Mouse (Mus musculus): Measurements from ENCODE around the gene Gm12185. TPM values are rescaled to one million over a fixed set of nuclear protein-coding genes. Genes with fewer than 3 reads are reported as not detected.

Gm12185 gene
- polyA plus RNA-seq, 1 experiment from 2014 or later, result not detected

Other genes with a start within 250 kb of the Gm12185 start
- gene Rack1, start 191.9 kb downstream of the Gm12185 start, polyA plus RNA-seq (2015; fragmentation: Nextera tagmentation; extraction: Ambion mirVana), result 343 and 349 TPM in 2 replicates
- 6.5 and 7.1 TPM in 2 replicates for gene Trim41, start 174.9 kb downstream of the Gm12185 start, polyA plus RNA-seq (2015; fragmentation: Nextera tagmentation; extraction: Ambion mirVana)
- gene Trim7, start 166.1 kb downstream of the Gm12185 start, polyA plus RNA-seq (2015; fragmentation: Nextera tagmentation; extraction: Ambion mirVana), result 1.7 and 2.7 TPM in 2 replicates
- gene Gm12184, start 165.6 kb downstream of the Gm12185 start, polyA plus RNA-seq (2015; fragmentation: Nextera tagmentation; extraction: Ambion mirVana), result 1.1 and 2.3 TPM in 2 replicates
- gene Irgm1, start 120.5 kb downstream of the Gm12185 start, polyA plus RNA-seq (2015; fragmentation: Nextera tagmentation; extraction: Ambion mirVana), result 3.6 and 5.4 TPM in 2 replicates
- gene Gm5431, start 90.0 kb downstream of the Gm12185 start, polyA plus RNA-seq (2015; fragmentation: Nextera tagmentation; extraction: Ambion mirVana), result 0.16 and 0.18 TPM in 2 replicates
- gene Psme2b, start 46.0 kb downstream of the Gm12185 start, polyA plus RNA-seq (2015; fragmentation: Nextera tagmentation; extraction: Ambion mirVana), result 1.4 and 6.2 TPM in 2 replicates
- not detected in 2 replicates for gene Olfr56, start 13.3 kb downstream of the Gm12185 start, polyA plus RNA-seq (2015; fragmentation: Nextera tagmentation; extraction: Ambion mirVana)
- gene 9930111J21Rik1, start 12.8 kb downstream of the Gm12185 start, polyA plus RNA-seq (2015; fragmentation: Nextera tagmentation; extraction: Ambion mirVana), result 0.24 and 0.46 TPM in 2 replicates
- gene Tgtp1, start 1.9 kb upstream of the Gm12185 start, polyA plus RNA-seq (2015; fragmentation: Nextera tagmentation; extraction: Ambion mirVana), result 0.09 and 0.25 TPM in 2 replicates
- 0.29 and 0.40 TPM in 2 replicates for gene 9930111J21Rik2, start 59.0 kb upstream of the Gm12185 start, polyA plus RNA-seq (2015; fragmentation: Nextera tagmentation; extraction: Ambion mirVana)
- 0.09 TPM in 1 of 2 replicates, not detected in the other for gene Tgtp2, start 72.0 kb upstream of the Gm12185 start, polyA plus RNA-seq (2015; fragmentation: Nextera tagmentation; extraction: Ambion mirVana)
- gene Ifi47, start 84.4 kb upstream of the Gm12185 start, polyA plus RNA-seq (2015; fragmentation: Nextera tagmentation; extraction: Ambion mirVana), result 0.81 TPM in 2 replicates
- not detected in 2 replicates for gene Olfr1396, start 122.6 kb upstream of the Gm12185 start, polyA plus RNA-seq (2015; fragmentation: Nextera tagmentation; extraction: Ambion mirVana)
- not detected in 2 replicates for gene Olfr1395, start 150.0 kb upstream of the Gm12185 start, polyA plus RNA-seq (2015; fragmentation: Nextera tagmentation; extraction: Ambion mirVana)
- not detected in 2 replicates for gene Olfr1394, start 162.2 kb upstream of the Gm12185 start, polyA plus RNA-seq (2015; fragmentation: Nextera tagmentation; extraction: Ambion mirVana)
- 0.27 and 0.65 TPM in 2 replicates for gene Btnl9, start 194.9 kb upstream of the Gm12185 start, polyA plus RNA-seq (2015; fragmentation: Nextera tagmentation; extraction: Ambion mirVana)
- gene Zfp62, start 211.1 kb upstream of the Gm12185 start, polyA plus RNA-seq (2015; fragmentation: Nextera tagmentation; extraction: Ambion mirVana), result 35.3 and 38.0 TPM in 2 replicates

Measured in hindbrain, embryonic 16.5 days (tissue).